Mouse (Mus musculus) neural tube, embryonic 11.5 days (tissue): Measurements from ENCODE around the gene Gm28372. TPM values are rescaled to one million over a fixed set of nuclear protein-coding genes. Genes with fewer than 3 reads are reported as not detected.
A peak's percentile ranks its signal among the peaks of the same experiment; 100 is the strongest.

ENCODE experiments used
- ATAC-seq: fragments of 200-750 bp; cut with Nextera tagmentation; 2 replicates; pipeline ENCODE4 v1.8.0; 2017; ENCODE audit warnings: moderate number of reproducible peaks, mild to moderate bottlenecking, moderate TSS enrichment, moderate library complexity; ENCODE audit not compliant: insufficient read depth, low FRiP score, low TSS enrichment
- DNase-seq: peaks from one replicate; pipeline ENCODE4 v3.0.0-alpha.2; 2015; ENCODE audit warnings: low spot score
- H3K27ac ChIP-seq: fragments of 300-500 bp; sonication (generic); 2 replicates; pipeline ENCODE4 v1.5.1; 2014; ENCODE audit warnings: low read depth, mild to moderate bottlenecking, low read length
- H3K27me3 ChIP-seq: fragments of 300-500 bp; sonication (generic); 2 replicates; pipeline ENCODE4 v1.6.1; 2014; ENCODE audit warnings: mild to moderate bottlenecking, low read length, mixed read lengths; ENCODE audit not compliant: control insufficient read depth, insufficient read depth
- H3K36me3 ChIP-seq: fragments of 300-500 bp; sonication (generic); 2 replicates; pipeline ENCODE4 v1.6.1; 2014; ENCODE audit warnings: mild to moderate bottlenecking, low read length, moderate library complexity, mixed read lengths; ENCODE audit not compliant: control insufficient read depth, insufficient read depth
- H3K4me1 ChIP-seq: fragments of 300-500 bp; sonication (generic); 2 replicates; pipeline ENCODE4 v1.6.1; 2014; ENCODE audit warnings: low read length, mixed read lengths; ENCODE audit not compliant: control insufficient read depth, insufficient read depth
- H3K4me2 ChIP-seq: fragments of 300-500 bp; sonication (generic); 2 replicates; pipeline ENCODE4 v1.6.1; 2014; ENCODE audit warnings: low read depth, mild to moderate bottlenecking, moderate library complexity
- H3K4me3 ChIP-seq: fragments of 300-500 bp; sonication (generic); 2 replicates; pipeline ENCODE4 v1.5.1; 2014; ENCODE audit warnings: low read depth, low read length
- H3K9ac ChIP-seq: fragments of 300-500 bp; sonication (generic); 2 replicates; pipeline ENCODE4 v1.6.1; 2014; ENCODE audit warnings: mild to moderate bottlenecking, low read length
- H3K9me3 ChIP-seq: fragments of 300-500 bp; sonication (generic); 2 replicates; pipeline ENCODE4 v1.6.1; 2016; ENCODE audit warnings: low read length; ENCODE audit not compliant: control insufficient read depth
- WGBS: fragments of 180-500 bp; shearing (Covaris S2); extraction: QIAGEN DNeasy Blood & Tissue Kit; methylation state at CpG from one replicate; pipeline ENCODE4 v1.1.7; 2014; 5-methylcytosine and 5-hydroxymethylcytosine counted together
- polyA plus RNA-seq: library from polyadenylated mRNA; unstranded; fragments of >200 nt; fragmentation: Nextera tagmentation; extraction: Ambion mirVana; gene quantifications from 2 replicates; pipeline ENCODE4 v1.2.1, GENCODE M21; 2014

The Gm28372 gene
- polyA plus RNA-seq, 1 experiment from 2014 or later = not detected

DNA sequence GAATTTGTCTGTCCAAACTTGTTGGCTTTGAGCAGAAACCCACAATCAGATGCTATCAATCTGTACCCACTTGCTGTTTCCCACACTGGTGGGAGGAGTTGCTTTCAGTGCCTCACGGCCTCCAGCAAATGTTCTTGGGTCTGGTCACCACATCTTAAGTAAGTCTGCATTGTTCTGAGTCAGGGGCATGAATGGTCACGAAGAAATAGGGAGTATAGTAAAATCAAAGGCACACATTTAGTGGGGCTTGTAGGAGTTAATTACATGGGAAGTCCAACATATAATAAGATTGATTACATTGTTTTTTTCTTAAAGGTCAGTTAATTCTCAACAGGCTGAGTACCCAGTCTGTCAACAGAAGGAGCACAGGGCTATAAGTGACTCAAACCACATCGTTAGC is 21.8 kb upstream of the Gm28372 start:
- Histone ChIP-seq H3K4me3 (no peak overlapping the region), H3K9ac (no peak overlapping the region), H3K9me3 (no peaks in the 10 kb centered on the region), H3K4me2 (no peak overlapping the region), H3K36me3 (no peaks in the 10 kb centered on the region), H3K27me3 (no peaks in the 10 kb centered on the region), H3K4me1 (no peaks in the 10 kb centered on the region), H3K27ac (no peak overlapping the region)
- 49% methylated on average over 3 of the region's 3 CpGs for WGBS
- no peak for ATAC-seq
- no peak for DNase-seq

DNA sequence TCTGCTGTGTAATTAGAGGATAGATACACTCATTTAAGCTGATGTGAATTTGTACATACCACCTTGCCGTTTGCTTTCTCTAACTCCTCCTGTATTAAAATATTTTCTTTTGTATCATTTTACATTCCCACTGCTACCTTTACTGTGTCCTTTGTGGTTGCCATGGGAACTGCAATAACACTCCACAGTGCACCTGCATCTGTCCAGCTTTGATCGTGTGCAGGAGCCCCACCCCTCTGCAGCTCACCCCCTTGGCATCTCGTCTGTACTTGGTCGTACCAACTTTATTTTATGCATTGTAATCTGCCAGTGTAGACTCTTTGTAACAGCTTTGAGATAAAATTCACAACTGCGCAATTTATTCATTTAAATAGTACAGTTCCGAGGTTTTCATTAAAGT is 21.1 kb upstream of the Gm28372 start:
- H3K27me3 ChIP-seq = no peaks in the 10 kb centered on the region
- no peaks in the 10 kb centered on the region for H3K36me3 ChIP-seq
- ATAC-seq (no peak), DNase-seq (no peak)
- H3K9ac ChIP-seq = no peak overlapping the region
- no peak overlapping the region for H3K4me2 ChIP-seq
- H3K4me1 ChIP-seq = no peaks in the 10 kb centered on the region
- 80% methylated on average over 6 of the region's 6 CpGs for WGBS
- no peaks in the 10 kb centered on the region for H3K9me3 ChIP-seq
- no peak overlapping the region for H3K27ac ChIP-seq
- H3K4me3 ChIP-seq = no peak overlapping the region

GRCm38 (mm10) chr2:130386212-130386611 is 18.8 kb upstream of the Gm28372 start:
- DNase-seq (no peak), ATAC-seq (no peak)
- Histone ChIP-seq H3K9ac (no peak overlapping the region), H3K27ac (no peak overlapping the region), H3K27me3 (no peaks in the 10 kb centered on the region), H3K36me3 (peaks cover 2% of the 10 kb centered on the region; the same call in 1 of the 2 replicates), H3K4me2 (no peak overlapping the region), H3K9me3 (no peaks in the 10 kb centered on the region), H3K4me1 (no peaks in the 10 kb centered on the region), H3K4me3 (no peak overlapping the region)
- WGBS = 67% methylated on average over 1 of the region's 1 CpGs

DNA sequence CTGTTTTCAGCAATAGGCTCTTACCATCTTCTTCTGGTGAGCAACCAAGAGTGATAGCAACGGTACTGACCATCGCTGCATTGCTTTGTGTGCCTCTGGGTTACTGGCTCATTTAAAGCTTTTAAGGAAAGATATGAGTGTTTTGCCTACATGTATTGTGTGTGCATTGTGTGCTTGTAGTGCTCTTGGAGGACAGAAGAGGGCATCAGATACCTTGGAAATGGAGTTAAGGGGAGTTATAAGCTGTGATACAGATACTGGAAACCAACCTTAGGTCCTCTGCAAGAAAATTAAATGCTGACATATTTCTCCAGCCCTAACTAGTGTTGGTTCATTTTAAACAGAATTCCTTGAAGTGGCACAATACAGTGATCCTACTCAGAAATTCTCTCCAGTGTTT is 16.2 kb upstream of the Gm28372 start:
- no peaks in the 10 kb centered on the region for H3K9me3 ChIP-seq
- H3K4me1 ChIP-seq = no peaks in the 10 kb centered on the region
- H3K36me3 ChIP-seq = peaks cover 2% of the 10 kb centered on the region
- H3K4me2 ChIP-seq = no peak overlapping the region
- H3K27me3 ChIP-seq = no peaks in the 10 kb centered on the region
- no peak for ATAC-seq
- H3K27ac ChIP-seq = no peak overlapping the region
- no peak for DNase-seq
- H3K4me3 ChIP-seq = no peak overlapping the region
- 78% methylated on average over 2 of the region's 2 CpGs for WGBS
- H3K9ac ChIP-seq = no peak overlapping the region

DNA sequence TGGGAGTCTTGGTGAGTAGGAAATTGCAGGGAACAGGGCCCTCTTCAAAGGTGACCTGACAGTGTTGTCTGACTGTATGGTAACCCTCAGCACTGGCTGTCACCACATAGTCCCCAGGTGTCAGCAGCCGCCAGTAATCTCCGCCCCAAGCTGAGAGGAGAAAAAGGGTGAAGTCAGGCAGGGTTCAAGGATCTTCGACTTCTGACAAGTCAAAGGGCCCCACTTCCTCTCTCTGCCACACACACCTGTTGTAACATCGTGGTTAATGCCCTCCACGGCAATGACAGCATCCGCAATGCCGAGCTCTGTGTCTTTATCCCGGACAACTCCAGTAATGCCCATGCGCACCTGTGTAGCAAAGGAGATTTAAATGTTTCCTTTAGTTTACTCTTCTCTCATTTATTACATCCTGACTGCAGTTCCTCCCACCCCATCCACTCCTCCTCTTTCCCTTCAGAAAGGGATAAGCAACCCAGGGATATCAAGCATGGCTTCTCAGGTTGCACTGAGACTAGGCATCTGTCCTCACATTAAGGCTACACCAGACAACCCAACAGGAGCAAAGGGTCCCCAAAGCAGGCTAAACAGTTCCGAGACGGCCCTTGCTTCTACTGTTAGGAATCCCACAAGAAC is 13.9 kb upstream of the Gm28372 start:
- H3K9me3 ChIP-seq = no peaks in the 10 kb centered on the region
- no peak overlapping the region for H3K27ac ChIP-seq
- DNase-seq (no peak), ATAC-seq (no peak)
- H3K4me3 ChIP-seq = no peak overlapping the region
- H3K4me1 ChIP-seq = no peaks in the 10 kb centered on the region
- no peak overlapping the region for H3K9ac ChIP-seq
- peaks cover 2% of the 10 kb centered on the region for H3K36me3 ChIP-seq
- no peak overlapping the region for H3K4me2 ChIP-seq
- H3K27me3 ChIP-seq = no peaks in the 10 kb centered on the region
- 88% methylated on average over 11 of the region's 11 CpGs for WGBS

- Histone ChIP-seq H3K9me3 (no peaks in the 10 kb centered on the region), H3K27me3 (no peaks in the 10 kb centered on the region), H3K9ac (no peak overlapping the region), H3K27ac (no peak overlapping the region), H3K4me3 (no peak overlapping the region), H3K36me3 (peaks cover 2% of the 10 kb centered on the region), H3K4me1 (peaks cover 6% of the 10 kb centered on the region), H3K4me2 (no peak overlapping the region)
- 86% methylated on average over 3 of the region's 3 CpGs for WGBS
- ATAC-seq (no peak), DNase-seq (no peak)
These were observed 12.2 kb upstream of the Gm28372 start for GRCm38 (mm10) chr2:130392836-130393235.

DNA sequence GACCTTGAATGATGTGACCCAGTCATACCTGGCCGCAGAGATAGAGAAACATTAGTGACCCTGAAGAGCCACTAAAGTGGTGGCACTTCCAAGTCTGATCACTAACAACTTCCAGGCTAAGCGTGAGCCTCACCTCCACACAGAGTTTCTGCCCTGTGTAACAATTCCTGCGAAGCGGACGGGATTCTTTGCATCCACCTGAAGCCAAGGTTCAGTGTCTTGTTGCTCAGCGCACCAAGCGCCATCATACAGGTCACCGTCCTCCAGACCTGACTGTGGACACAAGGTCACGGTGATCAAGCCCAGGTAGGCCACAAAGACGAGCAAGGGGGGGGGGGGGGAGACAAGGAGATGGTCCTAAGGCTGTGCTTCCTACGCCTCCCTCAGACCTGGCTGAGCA is 9.3 kb upstream of the Gm28372 start:
- ATAC-seq = no peak
- no peak overlapping the region for H3K27ac ChIP-seq
- H3K4me2 ChIP-seq = no peak overlapping the region
- no peak for DNase-seq
- H3K9ac ChIP-seq = no peak overlapping the region
- WGBS = 93% methylated on average over 11 of the region's 11 CpGs
- no peaks in the 10 kb centered on the region for H3K9me3 ChIP-seq
- no peak overlapping the region for H3K4me3 ChIP-seq
- peaks cover 2% of the 10 kb centered on the region for H3K36me3 ChIP-seq
- H3K4me1 ChIP-seq = peaks cover 7% of the 10 kb centered on the region
- H3K27me3 ChIP-seq = no peaks in the 10 kb centered on the region

- Histone ChIP-seq H3K36me3 (no peaks in the 10 kb centered on the region; the same call in 1 of the 2 replicates), H3K4me1 (peaks cover 7% of the 10 kb centered on the region), H3K9ac (peak within 1 kb of the TSS; percentile 68), H3K4me3 (peak within 1 kb of the TSS; percentile 42), H3K27me3 (no peaks in the 10 kb centered on the region), H3K9me3 (no peaks in the 10 kb centered on the region), H3K27ac (no peak within 1 kb of the TSS), H3K4me2 (peak within 1 kb of the TSS; percentile 59)
- WGBS = 1% methylated on average over 38 of the region's 53 CpGs
- ATAC-seq (peak; percentile 80), DNase-seq (peak; percentile 75)
These were observed 7.7 kb upstream of the Gm28372 start, which contains the start of gene Cpxm1 for GRCm38 (mm10) chr2:130397186-130397985. Gene Cpxm1 (minus strand): TSS chr2:130397574.

DNA sequence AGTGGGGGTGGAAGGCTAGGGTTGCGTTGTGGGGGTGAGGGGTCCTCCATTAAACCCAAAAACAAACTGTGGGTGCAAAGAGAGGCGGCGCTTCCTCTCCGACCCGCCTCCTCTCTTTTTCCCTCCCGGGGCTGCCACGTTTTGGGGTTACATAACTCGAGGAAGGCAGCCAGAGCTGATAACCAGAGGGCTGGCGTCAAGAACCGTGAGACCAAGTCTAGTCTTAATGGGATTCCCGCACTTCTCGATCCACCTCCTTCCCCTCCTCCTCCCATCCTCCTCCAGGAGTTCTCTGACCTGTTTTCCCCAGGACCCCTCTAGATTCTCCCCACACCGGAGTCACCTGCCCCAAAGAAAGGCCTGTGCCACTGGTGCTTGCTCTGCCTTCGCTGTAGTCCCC is 6.9 kb upstream of the Gm28372 start:
- DNase-seq (no peak), ATAC-seq (no peak)
- no peak overlapping the region; the same call in 1 of the 2 replicates for H3K9ac ChIP-seq

More for the DNA sequence above, 6.9 kb upstream of the Gm28372 start:
- H3K9me3 ChIP-seq = no peaks in the 10 kb centered on the region
- peak overlapping the region; percentile 59 for H3K4me2 ChIP-seq
- H3K27ac ChIP-seq = no peak overlapping the region
- H3K4me3 ChIP-seq = peak overlapping the region; percentile 42; the same call in 1 of the 2 replicates
- H3K27me3 ChIP-seq = no peaks in the 10 kb centered on the region
- 12% methylated on average over 13 of the region's 14 CpGs for WGBS
- peaks cover 7% of the 10 kb centered on the region for H3K4me1 ChIP-seq
- no peaks in the 10 kb centered on the region; the same call in 1 of the 2 replicates for H3K36me3 ChIP-seq
